Mouse (Mus musculus) MEL (cell line): Measurements from ENCODE around the gene Foxo6. TPM values are rescaled to one million over a fixed set of nuclear protein-coding genes. Genes with fewer than 3 reads are reported as not detected.

Source experiments
- DNase-seq: peaks from one replicate; pipeline ENCODE4 v3.0.0; 2011; ENCODE audit warnings: low read depth, low spot score
- H3K27ac ChIP-seq: 2 replicates; pipeline ENCODE4 v1.5.1; 2012; ENCODE audit warnings: low read depth, mild to moderate bottlenecking, control low read depth, low read length, moderate library complexity; ENCODE audit not compliant: control insufficient read depth
- H3K27me3 ChIP-seq, 2 experiments: fragments of 150-350 bp in 1 of 2; sonication (generic) in 1 of 2; 2 replicates each; pipeline ENCODE4 v1.6.1; 2012; ENCODE audit warnings: low read length in 2 of 2, mild to moderate bottlenecking in 2 of 2, improper control_type of control experiment in 1 of 2, moderate library complexity in 1 of 2; ENCODE audit not compliant: insufficient read depth in 2 of 2, control insufficient read depth in 1 of 2
- H3K36me3 ChIP-seq, 2 experiments: 2 replicates each; pipeline ENCODE4 v1.6.1; 2012 to 2014; ENCODE audit warnings: low read length in 2 of 2, improper control_type of control experiment in 1 of 2, inconsistent platforms in 1 of 2, mild to moderate bottlenecking in 1 of 2; ENCODE audit not compliant: insufficient read depth in 2 of 2, control insufficient read depth in 1 of 2
- H3K4me1 ChIP-seq, 2 experiments: fragments of 150-350 bp in 1 of 2; sonication (generic) in 1 of 2; 2 replicates each; pipeline ENCODE4 v1.6.1; 2012; ENCODE audit warnings: low read length in 2 of 2, improper control_type of control experiment in 1 of 2, mild to moderate bottlenecking in 1 of 2; ENCODE audit not compliant: insufficient read depth in 2 of 2, control insufficient read depth in 1 of 2
- H3K4me3 ChIP-seq, 2 experiments: fragments of 150-350 bp in 1 of 2; sonication (generic) in 1 of 2; 2 replicates each; pipeline ENCODE4 v1.5.1; 2012; ENCODE audit warnings: low read depth in 2 of 2, low read length in 2 of 2, mild to moderate bottlenecking in 2 of 2, moderate library complexity in 2 of 2, control low read depth in 1 of 2, improper control_type of control experiment in 1 of 2; ENCODE audit not compliant: control insufficient read depth in 1 of 2, insufficient read depth in 1 of 2
- H3K79me2 ChIP-seq: 2 replicates; pipeline ENCODE4 v1.6.1; 2012; ENCODE audit warnings: mild to moderate bottlenecking, low read length, moderate library complexity; ENCODE audit not compliant: control insufficient read depth, poor library complexity, insufficient read depth
- H3K9ac ChIP-seq: 2 replicates; pipeline ENCODE4 v1.6.1; 2012; ENCODE audit warnings: low read depth, mild to moderate bottlenecking, control low read depth, low read length, moderate library complexity; ENCODE audit not compliant: control insufficient read depth, poor library complexity, severe bottlenecking
- H3K9me3 ChIP-seq: fragments of 150-350 bp; sonication (generic); replicated peaks from 2 replicates; pipeline ENCODE4 v1.6.1; 2012; ENCODE audit warnings: mild to moderate bottlenecking, low read length, improper control_type of control experiment, moderate library complexity; ENCODE audit not compliant: insufficient read depth
- CHD1 ChIP-seq: IDR thresholded peaks from 2 replicates; pipeline ENCODE4 v1.6.1; 2012; ENCODE audit warnings: low read depth, mild to moderate bottlenecking, inconsistent platforms, low read length, improper control_type of control experiment
- E2F4 ChIP-seq: IDR thresholded peaks from 2 replicates; pipeline ENCODE4 v1.6.1; 2011; ENCODE audit warnings: low read depth, low read length, improper control_type of control experiment, borderline replicate concordance
- ELF1 ChIP-seq: IDR thresholded peaks from 2 replicates; pipeline ENCODE4 v1.6.1; 2014; ENCODE audit warnings: low read depth, mild to moderate bottlenecking, inconsistent platforms, low read length, improper control_type of control experiment, moderate library complexity
- EP300 ChIP-seq, 2 experiments: IDR thresholded peaks; 2 replicates each; pipeline ENCODE4 v1.6.1; 2011; ENCODE audit warnings: improper control_type of control experiment in 2 of 2, low read length in 2 of 2, low read depth in 1 of 2, mild to moderate bottlenecking in 1 of 2
- HCFC1 ChIP-seq: IDR thresholded peaks from 2 replicates; pipeline ENCODE4 v1.6.1; 2012; ENCODE audit warnings: low read depth, mild to moderate bottlenecking, inconsistent platforms, low read length, improper control_type of control experiment, moderate library complexity
- MAFK ChIP-seq: IDR thresholded peaks from 2 replicates; pipeline ENCODE4 v1.6.1; 2011; ENCODE audit warnings: low read depth, mild to moderate bottlenecking, low read length, improper control_type of control experiment, borderline replicate concordance
- MEF2A ChIP-seq: IDR thresholded peaks from 2 replicates; pipeline ENCODE4 v1.6.1; 2014; ENCODE audit warnings: low read depth, mild to moderate bottlenecking, inconsistent platforms, low read length, improper control_type of control experiment; ENCODE audit not compliant: poor library complexity, insufficient replicate concordance, severe bottlenecking; ENCODE audit errors: extremely low read depth
- MXI1 ChIP-seq: IDR thresholded peaks from 2 replicates; pipeline ENCODE4 v1.6.1; 2011; ENCODE audit warnings: mild to moderate bottlenecking, low read depth, low read length, improper control_type of control experiment
- MYC ChIP-seq: IDR thresholded peaks from 2 replicates; pipeline ENCODE4 v1.6.1; 2011; ENCODE audit warnings: low read depth, mild to moderate bottlenecking, low read length, improper control_type of control experiment, moderate library complexity
- NRF1 ChIP-seq: IDR thresholded peaks from 2 replicates; pipeline ENCODE4 v1.6.1; 2014; ENCODE audit warnings: low read depth, mild to moderate bottlenecking, inconsistent platforms, low read length, improper control_type of control experiment, moderate library complexity; ENCODE audit not compliant: poor library complexity, insufficient read depth, severe bottlenecking
- POLR2AphosphoS5 ChIP-seq: IDR thresholded peaks from 2 replicates; pipeline ENCODE4 v1.6.1; 2012; ENCODE audit warnings: low read depth, borderline replicate concordance, mild to moderate bottlenecking, inconsistent platforms, low read length, moderate library complexity, mixed read lengths
- SIN3A ChIP-seq: IDR thresholded peaks from 2 replicates; pipeline ENCODE4 v1.6.1; 2012; ENCODE audit warnings: low read length, improper control_type of control experiment, inconsistent platforms
- SMC3 ChIP-seq: IDR thresholded peaks from 2 replicates; pipeline ENCODE4 v1.6.1; 2011; ENCODE audit warnings: low read depth, low read length, improper control_type of control experiment
- TBP ChIP-seq: IDR thresholded peaks from 2 replicates; pipeline ENCODE4 v1.8.0; 2011; ENCODE audit warnings: low read depth, low read length, improper control_type of control experiment
- TCF12 ChIP-seq: IDR thresholded peaks from 2 replicates; pipeline ENCODE4 v1.6.1; 2014; ENCODE audit warnings: low read depth, mild to moderate bottlenecking, inconsistent platforms, low read length, improper control_type of control experiment, moderate library complexity
- USF2 ChIP-seq, 2 experiments: IDR thresholded peaks; 2 replicates each; pipeline ENCODE4 v1.6.1; 2011 to 2012; ENCODE audit warnings: improper control_type of control experiment in 2 of 2, low read length in 2 of 2, borderline replicate concordance in 1 of 2, inconsistent platforms in 1 of 2, low read depth in 1 of 2, mild to moderate bottlenecking in 1 of 2; ENCODE audit not compliant: insufficient read depth in 1 of 2
- ZC3H11A ChIP-seq: IDR thresholded peaks from 2 replicates; pipeline ENCODE4 v1.6.1; 2012; ENCODE audit warnings: low read depth, mild to moderate bottlenecking, inconsistent platforms, low read length, improper control_type of control experiment
- ZKSCAN1 ChIP-seq: IDR thresholded peaks from 2 replicates; pipeline ENCODE4 v1.6.1; 2012; ENCODE audit warnings: low read depth, mild to moderate bottlenecking, inconsistent platforms, low read length, improper control_type of control experiment, moderate library complexity
- ZMIZ1 ChIP-seq: IDR thresholded peaks from 2 replicates; pipeline ENCODE4 v1.6.1; 2012; ENCODE audit warnings: low read depth, mild to moderate bottlenecking, inconsistent platforms, low read length, improper control_type of control experiment, moderate library complexity
- polyA plus RNA-seq, 2 experiments: library from polyadenylated mRNA; stranded (reverse) in 1 of 2; unstranded in 1 of 2; fragments of >175 nt in 1 of 2; fragments of >200 nt in 1 of 2; gene quantifications; 2 replicates each; pipeline versions ENCODE4 v1.2.1 to v1.2.4; 2012; ENCODE audit warnings: low replicate concordance in 2 of 2, low read depth in 1 of 2; ENCODE audit not compliant: insufficient read length in 2 of 2, insufficient read depth in 1 of 2, missing spikeins in 1 of 2
- total RNA-seq: library from RNA; depleted of rRNA; stranded (reverse); fragments of 300-350 nt; gene quantifications from 2 replicates; pipeline ENCODE4 v1.2.3, GENCODE M21; 2012

The Foxo6 gene
- total and polyA plus RNA-seq, 3 experiments = 0.31 to 3.4 TPM; not detected in 1

- H3K4me1 ChIP-seq = no peaks in the 10 kb centered on the region
- no peaks in the 10 kb centered on the region for H3K27me3 ChIP-seq
- no peaks in the 10 kb centered on the region for H3K36me3 ChIP-seq
Observed at GRCm38 (mm10) chr4:120270937-120271199, 16.3 kb downstream of the Foxo6 start.

GRCm38 (mm10) chr4:120270148-120270936, 16.8 kb downstream of the Foxo6 start:
- Histone ChIP-seq H3K9me3 (no peaks in the 10 kb centered on the region), H3K4me1 (no peaks in the 10 kb centered on the region), H3K27ac (no peak overlapping the region), H3K79me2 (no peaks in the 10 kb centered on the region), H3K9ac (no peak overlapping the region), H3K36me3 (no peaks in the 10 kb centered on the region), H3K4me3 (no peak overlapping the region), H3K27me3 (no peaks in the 10 kb centered on the region)
- DNase-seq = no peak
- TF ChIP-seq EP300 (IDR thresholded peaks at IDR 0.05; ENCODE audit: low read depth in 1 of 2, low read length in 2 of 2) (no peak), MEF2A (no peak)

More at GRCm38 (mm10) chr4:120270937-120271199, 16.3 kb downstream of the Foxo6 start:
- TF ChIP-seq ZKSCAN1 (no peak), SMC3 (no peak), TBP (no peak), CHD1 (no peak), USF2 (IDR thresholded peaks at IDR 0.05; ENCODE audit: borderline replicate concordance in 1 of 2, insufficient read depth in 1 of 2, low read depth in 1 of 2, low read length in 2 of 2) (no peak), MYC (no peak), MAFK (no peak), NRF1 (no peak), HCFC1 (no peak), POLR2AphosphoS5 (no peak), ELF1 (no peak), E2F4 (no peak), SIN3A (no peak), TCF12 (no peak), ZC3H11A (no peak), MXI1 (no peak), ZMIZ1 (no peak), EP300 (IDR thresholded peaks at IDR 0.05; ENCODE audit: low read depth in 1 of 2, low read length in 2 of 2) (no peak)
- no peak for DNase-seq
- Histone ChIP-seq H3K4me3 (no peak overlapping the region), H3K9me3 (no peaks in the 10 kb centered on the region), H3K9ac (no peak overlapping the region), H3K27ac (no peak overlapping the region), H3K79me2 (no peaks in the 10 kb centered on the region)
